Mouse (Mus musculus): Measurements from ENCODE around the gene Jmjd1c. TPM values are rescaled to one million over a fixed set of nuclear protein-coding genes. Genes with fewer than 3 reads are reported as not detected.

The Jmjd1c gene
- total RNA-seq (2015), result 82.6 and 124 TPM in 2 replicates
- 49.5 and 79.8 TPM in 2 replicates for total RNA-seq (2017)

GRCm38 (mm10) chr10:67095798-67096620 lies at the start of gene Jmjd1c:
TSS of gene Jmjd1c (plus strand) at chr10:67096125.
- peak; percentile 56 for ATAC-seq (replicated peaks; ENCODE audit: poor library complexity)

- ATAC-seq (replicated peaks; ENCODE audit: poor library complexity), result peak; percentile 32
These were observed 47.9 kb upstream of the Jmjd1c start for GRCm38 (mm10) chr10:67047712-67048645.

- peak; percentile 79 for ATAC-seq (replicated peaks; ENCODE audit: poor library complexity)
These were observed 46.9 kb upstream of the Jmjd1c start for GRCm38 (mm10) chr10:67048871-67049615.

- ATAC-seq (replicated peaks; ENCODE audit: poor library complexity), result no peak
These were observed 46.3 kb upstream of the Jmjd1c start for GRCm38 (mm10) chr10:67049621-67050020.

GRCm38 (mm10) chr10:67050766-67051165 lies 45.2 kb upstream of the Jmjd1c start:
- no peak for ATAC-seq (replicated peaks; ENCODE audit: poor library complexity)

GRCm38 (mm10) chr10:67051466-67051865 lies 44.5 kb upstream of the Jmjd1c start:
- ATAC-seq (replicated peaks; ENCODE audit: poor library complexity), result no peak

GRCm38 (mm10) chr10:67052429-67052828 lies 43.5 kb upstream of the Jmjd1c start:
- ATAC-seq (replicated peaks; ENCODE audit: poor library complexity), result peak; percentile 37

GRCm38 (mm10) chr10:67053475-67053874 lies 42.5 kb upstream of the Jmjd1c start:
- ATAC-seq (replicated peaks; ENCODE audit: poor library complexity), result no peak

- peak; percentile 48 for ATAC-seq (replicated peaks; ENCODE audit: poor library complexity)
These were observed 39.8 kb upstream of the Jmjd1c start for GRCm38 (mm10) chr10:67055867-67056856.

- no peak for ATAC-seq (replicated peaks; ENCODE audit: poor library complexity)
These were observed 38.7 kb upstream of the Jmjd1c start for GRCm38 (mm10) chr10:67057208-67057607.

- ATAC-seq (replicated peaks; ENCODE audit: poor library complexity), result no peak
These were observed 38.2 kb upstream of the Jmjd1c start for GRCm38 (mm10) chr10:67057696-67058095.

GRCm38 (mm10) chr10:67058297-67058696 lies 37.6 kb upstream of the Jmjd1c start:
- ATAC-seq (replicated peaks; ENCODE audit: poor library complexity), result no peak

- no peak for ATAC-seq (replicated peaks; ENCODE audit: poor library complexity)
These were observed 37.2 kb upstream of the Jmjd1c start for GRCm38 (mm10) chr10:67058702-67059101.

- ATAC-seq (replicated peaks; ENCODE audit: poor library complexity), result no peak
These were observed 34.5 kb upstream of the Jmjd1c start for GRCm38 (mm10) chr10:67061367-67061801.

- no peak for ATAC-seq (replicated peaks; ENCODE audit: poor library complexity)
These were observed 34.1 kb upstream of the Jmjd1c start for GRCm38 (mm10) chr10:67061823-67062222.

GRCm38 (mm10) chr10:67065277-67065887 lies 30.5 kb upstream of the Jmjd1c start:
- no peak for ATAC-seq (replicated peaks; ENCODE audit: poor library complexity)

- ATAC-seq (replicated peaks; ENCODE audit: poor library complexity), result no peak
These were observed 30.0 kb upstream of the Jmjd1c start for GRCm38 (mm10) chr10:67065927-67066326.

GRCm38 (mm10) chr10:67066421-67066820 lies 29.5 kb upstream of the Jmjd1c start:
- ATAC-seq (replicated peaks; ENCODE audit: poor library complexity), result peak; percentile 56

GRCm38 (mm10) chr10:67069013-67069412 lies 26.9 kb upstream of the Jmjd1c start:
- peak; percentile 78 for ATAC-seq (replicated peaks; ENCODE audit: poor library complexity)

All from megakaryocyte progenitor cell, adult 5-6 weeks (primary cell).